Mouse (Mus musculus) stomach, embryonic 16.5 days (tissue): ENCODE data around the gene Slc16a9. TPM values are rescaled to one million over a fixed set of nuclear protein-coding genes. Genes with fewer than 3 reads are reported as not detected.

Source experiments
- ATAC-seq: fragments of 200-750 bp; cut with Nextera tagmentation; 2 replicates; pipeline ENCODE4 v1.8.0; 2017; ENCODE audit warnings: moderate number of reproducible peaks, moderate TSS enrichment; ENCODE audit not compliant: insufficient read depth, low FRiP score
- H3K27ac ChIP-seq: fragments of 300-500 bp; sonication (generic); 2 replicates; pipeline ENCODE4 v1.5.1; 2014; ENCODE audit warnings: low read length
- H3K27me3 ChIP-seq: fragments of 300-500 bp; sonication (generic); 2 replicates; pipeline ENCODE4 v1.6.1; 2014; ENCODE audit warnings: low read length, control low read depth, mixed read lengths; ENCODE audit not compliant: control insufficient read depth, insufficient read depth
- H3K36me3 ChIP-seq: fragments of 300-500 bp; sonication (generic); 2 replicates; pipeline ENCODE4 v1.6.1; 2014; ENCODE audit warnings: low read length; ENCODE audit not compliant: control insufficient read depth, insufficient read depth
- H3K4me1 ChIP-seq: fragments of 300-500 bp; sonication (generic); 2 replicates; pipeline ENCODE4 v1.6.1; 2014; ENCODE audit warnings: low read length, control low read depth, mixed read lengths; ENCODE audit not compliant: control insufficient read depth, insufficient read depth
- H3K4me2 ChIP-seq: fragments of 300-500 bp; sonication (generic); 2 replicates; pipeline ENCODE4 v1.6.1; 2014; ENCODE audit warnings: low read depth, low read length, mixed read lengths
- H3K4me3 ChIP-seq: fragments of 300-500 bp; sonication (generic); replicated peaks from 2 replicates; pipeline ENCODE4 v1.5.1; 2014; ENCODE audit warnings: mild to moderate bottlenecking, low read length
- H3K9ac ChIP-seq: fragments of 300-500 bp; sonication (generic); 2 replicates; pipeline ENCODE4 v1.6.1; 2014; ENCODE audit warnings: low read length
- H3K9me3 ChIP-seq: fragments of 300-500 bp; sonication (generic); replicated peaks from 2 replicates; pipeline ENCODE4 v1.6.1; 2016; ENCODE audit warnings: low read length, control low read depth; ENCODE audit not compliant: control insufficient read depth
- WGBS: fragments of 180-500 bp; shearing (Covaris S2); extraction: QIAGEN DNeasy Blood & Tissue Kit; methylation state at CpG from one replicate; pipeline ENCODE4 v1.1.7; 2014; 5-methylcytosine and 5-hydroxymethylcytosine counted together
- polyA plus RNA-seq: library from polyadenylated mRNA; unstranded; fragments of >200 nt; fragmentation: Nextera tagmentation; extraction: Ambion mirVana; gene quantifications from 2 replicates; pipeline ENCODE4 v1.2.1, GENCODE M21; 2015

The Slc16a9 gene
- polyA plus RNA-seq, 1 experiment from 2014 or later, result 1.4 TPM

DNA sequence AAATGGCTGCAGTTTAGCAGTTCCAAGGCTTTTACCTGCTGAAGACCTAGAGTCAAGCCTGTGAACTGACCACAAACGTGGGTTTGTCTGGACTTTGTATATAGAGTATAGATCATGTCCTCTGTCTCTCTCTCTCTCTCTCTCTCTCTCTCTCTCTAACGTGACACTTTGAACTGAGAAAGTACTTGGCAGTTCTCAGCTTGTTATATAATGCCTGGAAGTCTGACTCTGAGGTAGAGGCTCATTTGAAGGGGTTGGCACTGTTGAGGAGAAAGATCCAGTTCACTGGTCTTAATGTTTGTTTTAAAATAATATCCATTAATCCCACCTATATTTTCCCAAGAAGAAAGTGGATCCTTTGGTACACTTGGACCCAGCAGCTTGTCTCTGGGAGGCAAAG lies 7.0 kb upstream of the Slc16a9 start:
- H3K4me3 ChIP-seq, result no peak overlapping the region
- no peak for ATAC-seq
- H3K27ac ChIP-seq, result no peak overlapping the region
- H3K9me3 ChIP-seq, result no peaks in the 10 kb centered on the region
- H3K4me1 ChIP-seq, result no peaks in the 10 kb centered on the region
- no peaks in the 10 kb centered on the region for H3K27me3 ChIP-seq
- H3K36me3 ChIP-seq, result no peaks in the 10 kb centered on the region
- WGBS, result 54% methylated on average over 2 of the region's 2 CpGs
- H3K9ac ChIP-seq, result no peak overlapping the region
- no peak overlapping the region for H3K4me2 ChIP-seq

GRCm38 (mm10) chr10:70242751-70243444 lies 2.0 kb upstream of the Slc16a9 start:
- H3K4me1 ChIP-seq, result no peaks in the 10 kb centered on the region
- H3K27me3 ChIP-seq, result 0 out of 2 replicates have a peak, but pooled peaks cover 10% of the 10 kb centered on the region
- no peaks in the 10 kb centered on the region for H3K9me3 ChIP-seq
- 50% methylated on average over 8 of the region's 8 CpGs for WGBS
- no peak for ATAC-seq
- H3K27ac ChIP-seq, result no peak overlapping the region
- H3K4me2 ChIP-seq, result no peak overlapping the region
- H3K4me3 ChIP-seq, result no peak overlapping the region
- H3K9ac ChIP-seq, result no peak overlapping the region
- H3K36me3 ChIP-seq, result no peaks in the 10 kb centered on the region

DNA sequence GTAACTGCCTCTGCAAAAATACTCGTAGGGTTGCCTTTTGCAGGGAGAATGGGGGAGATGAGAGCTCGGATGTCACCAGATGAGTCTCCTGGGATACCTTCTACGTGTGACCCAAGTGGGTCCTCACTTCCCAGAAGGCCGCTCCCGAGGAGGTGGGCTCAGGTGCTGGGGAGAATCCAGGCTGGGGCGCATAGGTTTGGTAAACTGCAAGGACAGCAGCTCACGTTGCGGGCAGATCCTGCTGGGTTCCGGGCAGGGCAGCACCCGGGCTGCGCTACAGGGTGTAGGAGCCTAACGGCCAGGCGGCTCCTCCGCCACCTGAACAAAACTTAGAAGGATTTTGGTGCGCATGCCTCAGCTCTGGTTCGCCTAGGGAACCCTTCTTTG lies 652 bp downstream of the Slc16a9 start:
- peak overlapping the region; percentile 74 for H3K4me3 ChIP-seq
- H3K27ac ChIP-seq, result no peak overlapping the region
- no peaks in the 10 kb centered on the region for H3K9me3 ChIP-seq
- H3K9ac ChIP-seq, result peak overlapping the region; percentile 78
- H3K4me2 ChIP-seq, result peak overlapping the region; percentile 80
- WGBS, result 2% methylated on average over 16 of the region's 16 CpGs
- no peaks in the 10 kb centered on the region for H3K4me1 ChIP-seq
- ATAC-seq, result 0 out of 2 replicates have a peak, but pooled peaks have one; percentile 8
- no peaks in the 10 kb centered on the region for H3K36me3 ChIP-seq
- 0 out of 2 replicates have a peak, but pooled peaks cover 10% of the 10 kb centered on the region for H3K27me3 ChIP-seq

GRCm38 (mm10) chr10:70246076-70246475 lies 1.2 kb downstream of the Slc16a9 start:
- ATAC-seq, result no peak
- H3K9me3 ChIP-seq, result no peaks in the 10 kb centered on the region
- no peaks in the 10 kb centered on the region for H3K36me3 ChIP-seq
- 0 out of 2 replicates have a peak, but pooled peaks cover 10% of the 10 kb centered on the region for H3K27me3 ChIP-seq
- WGBS, result 33% methylated on average over 9 of the region's 9 CpGs
- H3K27ac ChIP-seq, result no peak overlapping the region
- no peaks in the 10 kb centered on the region for H3K4me1 ChIP-seq
- peak overlapping the region; percentile 78; the same call in 1 of the 2 replicates for H3K9ac ChIP-seq
- H3K4me2 ChIP-seq, result peak overlapping the region; percentile 80
- H3K4me3 ChIP-seq, result peak overlapping the region; percentile 74

DNA sequence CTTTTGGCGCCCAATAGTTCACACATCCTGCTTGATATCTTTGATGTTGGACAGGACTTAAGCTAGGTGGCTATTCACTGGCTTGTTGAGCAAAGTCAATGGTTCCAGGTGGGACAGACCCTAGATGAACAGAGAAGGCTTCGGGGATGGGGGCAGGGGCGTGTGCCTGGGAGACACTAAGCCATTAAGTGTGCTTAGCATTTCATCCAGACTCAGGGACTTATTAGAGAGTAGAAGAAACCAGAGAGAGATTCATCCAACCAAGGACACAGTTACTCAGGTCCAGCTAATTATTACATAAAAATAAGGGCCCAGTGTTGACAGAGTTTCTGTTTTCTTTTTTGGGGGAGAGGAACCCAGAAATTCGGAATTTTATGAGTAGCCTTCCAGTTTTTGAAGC lies 5.5 kb downstream of the Slc16a9 start:
- no peak overlapping the region for H3K27ac ChIP-seq
- H3K4me3 ChIP-seq, result no peak overlapping the region
- 0 out of 2 replicates have a peak, but pooled peaks cover 5% of the 10 kb centered on the region for H3K27me3 ChIP-seq
- H3K9me3 ChIP-seq, result no peaks in the 10 kb centered on the region
- no peak for ATAC-seq
- no peaks in the 10 kb centered on the region for H3K36me3 ChIP-seq
- no peak overlapping the region for H3K4me2 ChIP-seq
- 81% methylated on average over 4 of the region's 4 CpGs for WGBS
- no peak overlapping the region for H3K9ac ChIP-seq
- no peaks in the 10 kb centered on the region for H3K4me1 ChIP-seq

DNA sequence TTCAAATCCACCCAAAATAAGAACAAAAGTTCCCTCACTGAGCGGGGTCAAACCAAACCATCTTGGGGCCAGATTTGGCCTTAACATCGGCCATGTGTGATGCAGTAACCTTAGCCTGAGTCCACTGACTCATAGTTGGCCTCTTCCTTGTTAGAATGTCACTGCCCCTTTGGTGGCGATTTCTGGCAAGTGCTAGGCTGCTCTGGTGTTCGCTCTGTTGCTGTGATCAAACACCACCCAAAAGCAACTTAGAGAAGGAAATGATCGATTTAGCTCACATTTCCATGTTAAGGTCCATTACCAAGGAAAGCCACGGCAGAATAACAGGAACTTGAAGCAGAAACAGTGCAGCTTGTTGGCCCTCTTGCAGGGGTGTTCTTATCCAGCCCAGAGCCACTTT lies 5.9 kb downstream of the Slc16a9 start:
- no peak for ATAC-seq
- H3K4me2 ChIP-seq, result no peak overlapping the region
- no peaks in the 10 kb centered on the region for H3K9me3 ChIP-seq
- H3K9ac ChIP-seq, result no peak overlapping the region
- WGBS, result 81% methylated on average over 6 of the region's 6 CpGs
- H3K27me3 ChIP-seq, result 0 out of 2 replicates have a peak, but pooled peaks cover 5% of the 10 kb centered on the region
- H3K36me3 ChIP-seq, result no peaks in the 10 kb centered on the region
- no peak overlapping the region for H3K4me3 ChIP-seq
- H3K27ac ChIP-seq, result no peak overlapping the region
- H3K4me1 ChIP-seq, result no peaks in the 10 kb centered on the region

DNA sequence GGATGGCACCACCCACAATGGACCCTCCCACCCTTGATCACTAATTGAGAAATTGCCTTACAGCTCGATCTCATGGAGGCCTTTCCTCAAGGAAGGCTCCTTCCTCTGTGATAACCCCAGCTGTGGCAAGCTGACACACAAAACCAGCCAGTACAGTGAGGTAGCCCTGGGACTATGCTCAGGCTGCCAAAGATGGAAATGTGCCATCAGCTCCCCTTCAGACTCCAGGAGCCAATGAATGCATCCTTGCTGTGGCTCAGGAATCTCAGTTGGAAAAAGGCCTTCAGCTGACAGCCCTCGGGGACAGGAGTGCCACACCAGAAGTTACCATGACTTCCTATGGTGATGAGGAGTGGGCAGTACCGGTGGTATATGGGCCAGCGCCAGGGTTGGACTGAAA lies 9.8 kb downstream of the Slc16a9 start:
- no peak overlapping the region for H3K4me2 ChIP-seq
- H3K36me3 ChIP-seq, result no peaks in the 10 kb centered on the region
- no peaks in the 10 kb centered on the region for H3K27me3 ChIP-seq
- H3K27ac ChIP-seq, result no peak overlapping the region
- ATAC-seq, result no peak
- no peaks in the 10 kb centered on the region for H3K4me1 ChIP-seq
- no peak overlapping the region for H3K9ac ChIP-seq
- WGBS, result 82% methylated on average over 4 of the region's 4 CpGs
- no peaks in the 10 kb centered on the region for H3K9me3 ChIP-seq
- no peak overlapping the region for H3K4me3 ChIP-seq

DNA sequence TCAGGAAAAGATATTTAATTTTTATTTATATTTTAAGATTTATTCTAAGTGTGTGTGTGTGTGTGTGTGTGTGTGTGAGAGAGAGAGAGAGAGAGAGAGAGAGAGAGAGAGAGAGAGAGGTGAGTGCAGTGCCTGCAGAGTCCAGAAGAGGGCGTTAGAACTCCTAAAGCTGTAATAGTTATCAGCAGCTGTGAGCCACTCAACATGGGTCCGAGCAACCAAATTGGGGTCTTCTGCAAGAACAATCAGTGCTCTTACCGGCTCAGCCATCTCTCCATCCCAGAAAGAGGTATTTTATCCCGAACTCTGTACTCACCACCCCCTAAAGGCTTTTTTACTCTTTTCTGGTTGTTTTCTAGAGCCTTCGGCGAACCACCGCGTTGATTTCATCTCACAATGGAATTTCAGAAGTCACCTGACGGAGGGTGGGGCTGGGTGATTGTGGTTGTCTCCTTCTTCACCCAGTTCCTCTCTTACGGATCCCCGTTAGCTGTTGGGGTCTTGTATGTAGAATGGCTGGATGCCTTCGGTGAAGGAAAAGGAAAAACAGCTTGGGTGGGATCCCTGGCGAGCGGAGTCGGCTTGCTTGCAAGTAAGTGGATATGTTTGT lies 10.8 kb downstream of the Slc16a9 start:
- H3K27ac ChIP-seq, result no peak overlapping the region
- no peak overlapping the region for H3K4me2 ChIP-seq
- H3K9me3 ChIP-seq, result no peaks in the 10 kb centered on the region
- no peaks in the 10 kb centered on the region for H3K27me3 ChIP-seq
- H3K4me1 ChIP-seq, result no peaks in the 10 kb centered on the region
- no peak overlapping the region for H3K4me3 ChIP-seq
- WGBS, result 85% methylated on average over 15 of the region's 15 CpGs
- H3K36me3 ChIP-seq, result no peaks in the 10 kb centered on the region
- H3K9ac ChIP-seq, result no peak overlapping the region
- ATAC-seq, result no peak

- Histone ChIP-seq H3K9me3 (no peaks in the 10 kb centered on the region), H3K9ac (no peak overlapping the region), H3K4me2 (no peak overlapping the region), H3K27ac (no peak overlapping the region), H3K4me3 (no peak overlapping the region), H3K27me3 (no peaks in the 10 kb centered on the region), H3K36me3 (no peaks in the 10 kb centered on the region), H3K4me1 (no peaks in the 10 kb centered on the region)
- ATAC-seq, result no peak
- 66% methylated on average over 4 of the region's 4 CpGs for WGBS
These were observed 12.1 kb downstream of the Slc16a9 start for GRCm38 (mm10) chr10:70257029-70257428.
